Comparison of ENCODE assay signal across 8 mouse cellular contexts in the genomic region with DNA sequence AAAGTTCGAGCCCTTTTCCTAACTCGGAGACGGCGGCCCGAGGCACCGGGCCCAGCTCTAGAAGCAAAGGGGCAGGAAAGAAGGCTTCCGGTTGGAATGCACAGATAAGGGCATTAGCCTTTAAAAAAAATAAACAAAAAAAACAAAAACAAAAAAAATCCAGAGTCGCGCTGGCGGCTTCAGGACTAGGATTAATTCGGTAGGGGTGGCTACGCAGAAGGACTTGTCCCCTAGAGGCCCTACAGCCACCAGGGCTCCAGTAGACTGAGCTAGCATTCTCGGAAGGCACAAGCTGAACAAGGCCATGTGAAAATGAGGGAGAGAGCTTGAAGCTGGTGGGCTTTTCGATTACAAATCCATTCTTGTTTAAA. TPM values are rescaled to one million over a fixed set of nuclear protein-coding genes. Genes with fewer than 3 reads are reported as not detected.
A peak's percentile ranks its signal among the peaks of the same experiment; 100 is the strongest.
DNase-seq lines count a peak whose midpoint lies in the region; ATAC-seq lines count a peak whose summit lies in the region.

No protein-coding gene starts in this region.

- H3K4me2 ChIP-seq in neural tube, embryonic 11.5 days (ENCODE audit: low read depth), result peak overlapping the region; percentile 87
- peak overlapping the region; percentile 94 for H3K4me2 ChIP-seq in heart, embryonic 11.5 days
- peak overlapping the region; percentile 59 for H3K4me2 ChIP-seq in midbrain, embryonic 11.5 days

- no peaks in the 10 kb centered on the region for H3K36me3 ChIP-seq in neural tube, embryonic 11.5 days (ENCODE audit: control insufficient read depth, insufficient read depth, low read length)
- H3K36me3 ChIP-seq in heart, embryonic 11.5 days (ENCODE audit: control insufficient read depth, insufficient read depth, low read length), result no peaks in the 10 kb centered on the region
- no peaks in the 10 kb centered on the region for H3K36me3 ChIP-seq in midbrain, embryonic 11.5 days (ENCODE audit: control insufficient read depth, insufficient read depth, low read length)

- H3K9me3 ChIP-seq in neural tube, embryonic 11.5 days (ENCODE audit: control insufficient read depth, low read length), result no peaks in the 10 kb centered on the region
- H3K9me3 ChIP-seq in heart, embryonic 11.5 days (replicated peaks; ENCODE audit: control insufficient read depth, low read length), result no peaks in the 10 kb centered on the region
- no peaks in the 10 kb centered on the region for H3K9me3 ChIP-seq in midbrain, embryonic 11.5 days (ENCODE audit: control insufficient read depth, low read length)

- peak overlapping the region; percentile 85 for H3K4me3 ChIP-seq in neural tube, embryonic 11.5 days (ENCODE audit: low read depth, low read length)
- peak overlapping the region; percentile 83 for H3K4me3 ChIP-seq in heart, embryonic 11.5 days (ENCODE audit: low read depth, low read length)
- H3K4me3 ChIP-seq in midbrain, embryonic 11.5 days (ENCODE audit: low read depth, low read length), result peak overlapping the region; percentile 75

- peak overlapping the region; percentile 90 for H3K9ac ChIP-seq in neural tube, embryonic 11.5 days (ENCODE audit: low read length)
- peak overlapping the region; percentile 90 for H3K9ac ChIP-seq in heart, embryonic 11.5 days (ENCODE audit: low read depth, low read length)
- H3K9ac ChIP-seq in midbrain, embryonic 11.5 days (ENCODE audit: low read length), result peak overlapping the region; percentile 78

- 0 out of 2 replicates have a peak, but pooled peaks cover 5% of the 10 kb centered on the region for H3K4me1 ChIP-seq in neural tube, embryonic 11.5 days (ENCODE audit: control insufficient read depth, insufficient read depth, low read length)
- H3K4me1 ChIP-seq in heart, embryonic 11.5 days (ENCODE audit: control insufficient read depth, insufficient read depth, low read length), result 0 out of 2 replicates have a peak, but pooled peaks cover 6% of the 10 kb centered on the region
- H3K4me1 ChIP-seq in midbrain, embryonic 11.5 days (ENCODE audit: control insufficient read depth, insufficient read depth, low read length), result no peaks in the 10 kb centered on the region

- DNase-seq in neural tube, embryonic 11.5 days (ENCODE audit: low spot score), result peak; percentile 42
- DNase-seq in neural tube, embryonic 10.5 days (ENCODE audit: extremely low spot score, low spot score), result no peak
- DNase-seq in adrenal gland, postnatal 36 days, result peak; percentile 43 to 48
- peak; percentile 58 to 71 for DNase-seq in kidney, postnatal 4 days
- DNase-seq in midbrain, embryonic 11.5 days (ENCODE audit: low spot score, missing footprints), result peak; percentile 96
- DNase-seq in right cerebral cortex, postnatal 10 days (ENCODE audit: low spot score in 2 of 2), result no peak
- DNase-seq in spleen, postnatal 14 days (ENCODE audit: low spot score in 2 of 2), result no peak

- WGBS in neural tube, embryonic 11.5 days, result 1% methylated on average over 14 of the region's 14 CpGs
- WGBS in heart, embryonic 11.5 days (ENCODE audit: insufficient replicate concordance), result 3% methylated on average over 14 of the region's 14 CpGs
- WGBS in midbrain, embryonic 11.5 days, result 2% methylated on average over 14 of the region's 14 CpGs

- H3K27me3 ChIP-seq in neural tube, embryonic 11.5 days (ENCODE audit: control insufficient read depth, insufficient read depth, low read length), result peaks cover 6% of the 10 kb centered on the region; the same call in 1 of the 2 replicates
- H3K27me3 ChIP-seq in heart, embryonic 11.5 days (ENCODE audit: control insufficient read depth, insufficient read depth, low read length), result peaks cover 15% of the 10 kb centered on the region
- peaks cover 5% of the 10 kb centered on the region; the same call in 1 of the 2 replicates for H3K27me3 ChIP-seq in midbrain, embryonic 11.5 days (ENCODE audit: control insufficient read depth, insufficient read depth, low read length)

- H3K27ac ChIP-seq in neural tube, embryonic 11.5 days (ENCODE audit: low read depth, low read length), result peak overlapping the region; percentile 75; the same call in 1 of the 2 replicates
- peak overlapping the region; percentile 62; the same call in 1 of the 2 replicates for H3K27ac ChIP-seq in heart, embryonic 11.5 days (ENCODE audit: low read depth, low read length)
- H3K27ac ChIP-seq in midbrain, embryonic 11.5 days (ENCODE audit: low read depth, low read length), result peak overlapping the region; percentile 48; the same call in 1 of the 2 replicates

- ATAC-seq in neural tube, embryonic 11.5 days (ENCODE audit: insufficient read depth, low FRiP score, low TSS enrichment), result peak; percentile 49
- ATAC-seq in heart, embryonic 11.5 days (replicated peaks; ENCODE audit: insufficient number of reproducible peaks, low FRiP score, low TSS enrichment), result no peak
- peak; percentile 56 for ATAC-seq in midbrain, embryonic 11.5 days (ENCODE audit: low FRiP score)

RNA-seq across cellular contexts. Expression of gene Amigo2, which starts 0.7 kb away (rescaled TPM):
- 4.6 and 4.9 TPM in 2 replicates for polyA plus RNA-seq in neural tube, embryonic 11.5 days (2014; fragmentation: Nextera tagmentation; extraction: Ambion mirVana)
- 10 to 100 TPM in 1 of 2 experiments, 1 to 10 TPM in 1; 7.0 to 12.0 TPM for total RNA-seq in adrenal gland, postnatal 36 days (2021)
- 3.3 and 3.4 TPM in 2 replicates for polyA plus RNA-seq in heart, embryonic 11.5 days (2014; fragmentation: Nextera tagmentation; extraction: Ambion mirVana)
- 5.9 and 6.6 TPM in 2 replicates for polyA plus RNA-seq in midbrain, embryonic 11.5 days (2014; fragmentation: Nextera tagmentation; extraction: Ambion mirVana)

RNA-seq across cellular contexts. Expression of gene Pced1b, which starts 0.9 kb away (rescaled TPM):
- 3.6 and 5.3 TPM in 2 replicates for polyA plus RNA-seq in neural tube, embryonic 11.5 days (2014; fragmentation: Nextera tagmentation; extraction: Ambion mirVana)
- 10 to 100 TPM; 21.9 to 27.4 TPM for total RNA-seq in adrenal gland, postnatal 36 days (2021)
- polyA plus RNA-seq in heart, embryonic 11.5 days (2014; fragmentation: Nextera tagmentation; extraction: Ambion mirVana), result 2.8 and 3.4 TPM in 2 replicates
- polyA plus RNA-seq in midbrain, embryonic 11.5 days (2014; fragmentation: Nextera tagmentation; extraction: Ambion mirVana), result 3.6 and 4.0 TPM in 2 replicates

Comparison
In these comparisons a context has a peak if more than half of its experiments do, and no peak if none do; other contexts are left out.
1. DNase-seq: peak in neural tube, embryonic 11.5 days (single experiment), adrenal gland, postnatal 36 days (2 of 2), kidney, postnatal 4 days (2 of 2) and midbrain, embryonic 11.5 days (single experiment); none in neural tube, embryonic 10.5 days (single experiment), right cerebral cortex, postnatal 10 days (0 of 2) and spleen, postnatal 14 days (0 of 2).
2. Peak in every context shown above with its lines, with median percentiles within 50 percentile points of each other: H3K27ac ChIP-seq, H3K4me2 ChIP-seq, H3K4me3 ChIP-seq and H3K9ac ChIP-seq.